Mouse (Mus musculus): ENCODE measurements around the gene Mdp1.

DNA sequence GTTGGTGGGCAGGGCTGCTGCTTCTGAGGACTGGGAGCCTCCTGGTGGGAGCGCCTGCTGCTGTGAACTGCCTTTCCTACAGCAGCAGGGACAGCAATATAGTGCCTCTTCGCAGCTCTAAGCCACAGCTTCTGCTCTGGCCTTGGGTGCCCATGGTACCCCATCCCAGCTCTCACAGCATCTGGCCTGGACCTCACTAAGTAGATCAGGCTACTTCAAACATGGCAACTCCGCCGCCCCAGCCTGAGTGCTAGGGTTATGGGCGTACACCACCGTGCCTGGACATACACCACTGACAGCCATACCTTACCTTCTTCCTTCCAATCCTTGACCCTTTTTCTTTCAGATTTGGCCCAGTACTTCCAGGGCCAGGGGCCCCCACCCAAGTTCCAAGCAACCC is 52.0 kb downstream of the Mdp1 start:
- TF ChIP-seq EP300 (IDR thresholded peaks at IDR 0.05; ENCODE audit: insufficient read depth, low read depth, low read length) (no peak), POLR2A (IDR thresholded peaks at IDR 0.05; ENCODE audit: insufficient read depth, low read depth, low read length) (no peak)

All from heart, adult 2 months (tissue).